Mouse (Mus musculus): ENCODE data around the gene Tbc1d17. TPM values are rescaled to one million over a fixed set of nuclear protein-coding genes. Genes with fewer than 3 reads are reported as not detected.

Gene Tbc1d17
- polyA plus RNA-seq, 1 experiment from 2014 or later: 92.5 TPM

DNA sequence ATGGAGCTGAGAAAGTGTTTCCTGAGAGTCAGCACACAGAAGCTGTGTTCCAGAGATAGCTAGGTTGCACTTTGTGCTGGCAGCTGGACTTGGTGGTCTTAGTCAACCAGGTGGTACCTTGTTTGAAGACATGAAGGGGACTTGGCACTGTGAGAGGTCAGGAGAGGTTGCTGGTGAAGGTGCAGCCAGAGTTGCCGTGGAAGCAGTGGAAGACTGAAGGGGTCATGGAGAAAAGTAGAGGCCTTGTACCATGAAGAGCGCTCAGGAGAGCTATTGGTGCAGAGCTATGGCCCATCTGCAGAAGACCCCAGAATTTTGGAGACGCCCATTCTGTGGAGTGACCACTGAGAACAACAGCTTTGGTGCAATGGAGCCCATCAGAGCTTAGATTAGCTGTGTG, 39.4 kb downstream of the Tbc1d17 start:
- Histone ChIP-seq H3K4me1 (ENCODE audit: control insufficient read depth, insufficient read depth, low read length) (no peaks in the 10 kb centered on the region), H3K27ac (ENCODE audit: low read depth, low read length) (no peak overlapping the region), H3K9ac (replicated peaks; ENCODE audit: low read depth, low read length) (no peak overlapping the region), H3K9me3 (ENCODE audit: control insufficient read depth, low read length) (no peaks in the 10 kb centered on the region), H3K27me3 (ENCODE audit: control insufficient read depth, insufficient read depth, low read length) (no peaks in the 10 kb centered on the region), H3K36me3 (ENCODE audit: control insufficient read depth, insufficient read depth, low read length) (no peaks in the 10 kb centered on the region), H3K4me3 (ENCODE audit: low read depth, low read length) (no peak overlapping the region), H3K4me2 (ENCODE audit: low read depth, low read length) (no peak overlapping the region)
- 93% methylated on average over 3 of the region's 3 CpGs for WGBS
- ATAC-seq (ENCODE audit: low read depth): no peak

DNA sequence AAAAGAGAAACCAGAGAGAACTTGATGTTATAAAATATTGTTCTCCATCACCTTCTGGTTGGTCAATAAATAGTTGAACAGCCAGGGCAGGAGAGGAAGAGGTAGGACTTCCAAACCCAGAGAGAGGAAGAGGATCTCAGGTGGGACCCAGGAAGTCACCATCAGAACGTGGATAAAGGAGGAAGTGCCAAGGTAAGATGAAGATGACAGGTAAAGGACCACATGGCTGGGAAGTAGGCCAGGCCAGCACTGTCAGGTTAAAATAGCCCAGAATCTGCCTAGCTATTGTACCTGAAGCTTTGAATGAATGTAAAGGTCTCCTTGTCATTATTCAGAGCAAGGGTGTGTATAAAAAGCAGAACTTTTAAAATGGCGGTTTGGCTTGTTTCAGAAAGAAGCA, 40.0 kb downstream of the Tbc1d17 start:
- H3K4me3 ChIP-seq (ENCODE audit: low read depth, low read length): no peak overlapping the region
- no peaks in the 10 kb centered on the region for H3K9me3 ChIP-seq (ENCODE audit: control insufficient read depth, low read length)
- no peaks in the 10 kb centered on the region for H3K4me1 ChIP-seq (ENCODE audit: control insufficient read depth, insufficient read depth, low read length)
- H3K36me3 ChIP-seq (ENCODE audit: control insufficient read depth, insufficient read depth, low read length): no peaks in the 10 kb centered on the region
- WGBS: 80% methylated on average over 2 of the region's 2 CpGs
- H3K4me2 ChIP-seq (ENCODE audit: low read depth, low read length): no peak overlapping the region
- no peak overlapping the region for H3K9ac ChIP-seq (replicated peaks; ENCODE audit: low read depth, low read length)
- no peak for ATAC-seq (ENCODE audit: low read depth)
- H3K27ac ChIP-seq (ENCODE audit: low read depth, low read length): no peak overlapping the region
- no peaks in the 10 kb centered on the region for H3K27me3 ChIP-seq (ENCODE audit: control insufficient read depth, insufficient read depth, low read length)

DNA sequence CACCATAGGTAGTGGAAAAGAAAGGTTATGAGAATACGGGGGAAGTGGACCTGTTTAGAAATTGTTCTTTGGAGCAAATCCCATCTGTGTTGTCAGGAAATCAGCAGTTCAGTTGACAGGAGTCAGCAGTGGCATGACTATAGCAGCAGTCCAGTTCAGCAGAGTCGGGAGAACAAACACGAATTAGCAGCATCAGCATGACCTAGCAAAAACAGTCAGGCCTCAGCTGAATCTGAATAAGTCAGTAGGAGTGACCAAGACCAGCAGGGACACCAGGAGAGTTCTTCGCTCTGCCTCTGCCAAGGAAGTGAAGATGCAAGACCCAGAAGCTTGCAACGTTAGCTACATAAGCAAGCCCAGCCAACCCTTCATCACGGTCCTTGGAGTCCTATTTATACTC, 56.1 kb downstream of the Tbc1d17 start:
- Histone ChIP-seq H3K4me1 (ENCODE audit: control insufficient read depth, insufficient read depth, low read length) (no peaks in the 10 kb centered on the region), H3K4me2 (ENCODE audit: low read depth, low read length) (no peak overlapping the region), H3K27ac (ENCODE audit: low read depth, low read length) (no peak overlapping the region), H3K9ac (replicated peaks; ENCODE audit: low read depth, low read length) (no peak overlapping the region), H3K36me3 (ENCODE audit: control insufficient read depth, insufficient read depth, low read length) (no peaks in the 10 kb centered on the region), H3K27me3 (ENCODE audit: control insufficient read depth, insufficient read depth, low read length) (no peaks in the 10 kb centered on the region), H3K4me3 (ENCODE audit: low read depth, low read length) (no peak overlapping the region), H3K9me3 (ENCODE audit: control insufficient read depth, low read length) (no peaks in the 10 kb centered on the region)
- no peak for ATAC-seq (ENCODE audit: low read depth)
- WGBS: 92% methylated on average over 6 of the region's 6 CpGs

DNA sequence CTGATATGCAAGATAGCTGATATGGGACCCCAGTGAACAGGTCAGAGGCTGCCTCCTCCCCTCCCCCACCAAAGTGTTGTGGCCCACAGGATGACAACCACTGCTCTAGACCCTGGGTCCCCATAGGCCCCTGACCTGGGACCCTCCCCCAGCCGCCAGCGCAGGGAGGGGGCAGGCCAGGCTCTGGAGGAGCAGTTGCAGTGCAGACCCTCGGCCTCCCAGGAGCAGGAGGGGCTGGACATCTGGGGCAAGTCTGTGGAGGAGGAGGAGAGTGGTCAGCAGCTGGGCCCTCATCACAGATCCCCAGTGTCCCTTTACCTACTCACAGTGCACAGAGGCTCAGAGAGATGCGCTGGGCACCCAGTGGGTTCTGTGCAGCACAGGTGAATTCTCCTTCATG, 58.8 kb downstream of the Tbc1d17 start:
- no peak overlapping the region for H3K4me3 ChIP-seq (ENCODE audit: low read depth, low read length)
- 68% methylated on average over 4 of the region's 4 CpGs for WGBS
- ATAC-seq (ENCODE audit: low read depth): no peak

DNA sequence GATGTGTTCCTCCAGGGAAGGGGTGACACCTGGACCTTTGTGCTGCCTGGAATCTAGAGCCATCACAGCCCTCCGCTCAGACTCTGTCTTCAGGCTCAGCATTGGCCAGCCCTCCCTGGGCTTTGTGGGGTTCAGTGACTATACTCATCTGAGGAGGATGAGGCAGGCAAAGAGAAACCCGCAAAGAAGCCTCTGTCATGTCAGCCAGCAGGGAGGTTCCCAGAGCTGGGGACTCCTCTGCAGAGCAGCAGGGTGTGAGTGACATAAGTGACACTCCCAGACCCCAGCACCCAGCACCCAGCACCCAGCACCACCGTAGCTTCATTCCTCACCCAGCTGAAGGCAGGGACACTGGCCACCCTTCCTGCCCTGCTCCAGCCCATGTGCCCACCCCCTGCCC, 59.3 kb downstream of the Tbc1d17 start:
- Histone ChIP-seq H3K9me3 (ENCODE audit: control insufficient read depth, low read length) (no peaks in the 10 kb centered on the region), H3K9ac (replicated peaks; ENCODE audit: low read depth, low read length) (no peak overlapping the region), H3K4me1 (ENCODE audit: control insufficient read depth, insufficient read depth, low read length) (no peaks in the 10 kb centered on the region), H3K36me3 (ENCODE audit: control insufficient read depth, insufficient read depth, low read length) (no peaks in the 10 kb centered on the region), H3K4me2 (ENCODE audit: low read depth, low read length) (no peak overlapping the region), H3K4me3 (ENCODE audit: low read depth, low read length) (no peak overlapping the region), H3K27ac (ENCODE audit: low read depth, low read length) (no peak overlapping the region), H3K27me3 (ENCODE audit: control insufficient read depth, insufficient read depth, low read length) (no peaks in the 10 kb centered on the region)
- no peak for ATAC-seq (ENCODE audit: low read depth)
- 85% methylated on average over 3 of the region's 3 CpGs for WGBS

More for the DNA sequence above, 58.8 kb downstream of the Tbc1d17 start:
- Histone ChIP-seq H3K36me3 (ENCODE audit: control insufficient read depth, insufficient read depth, low read length) (no peaks in the 10 kb centered on the region), H3K27ac (ENCODE audit: low read depth, low read length) (no peak overlapping the region), H3K27me3 (ENCODE audit: control insufficient read depth, insufficient read depth, low read length) (no peaks in the 10 kb centered on the region), H3K4me2 (ENCODE audit: low read depth, low read length) (no peak overlapping the region), H3K4me1 (ENCODE audit: control insufficient read depth, insufficient read depth, low read length) (no peaks in the 10 kb centered on the region), H3K9me3 (ENCODE audit: control insufficient read depth, low read length) (no peaks in the 10 kb centered on the region), H3K9ac (replicated peaks; ENCODE audit: low read depth, low read length) (no peak overlapping the region)

MicroRNAs within 50 kb of the gene (microRNA counts, 519-probe panel; counts per million panel counts)
- microRNA mmu-miR-707: not detected

Small RNAs within 50 kb of the gene (microRNA-seq; reads per million reads assigned to microRNA genes)
- gene Mir707: not detected

Other genes starting within 250 kb of the Tbc1d17 start
- 2.6 and 3.6 TPM in 2 replicates for gene Myh14, start 178.2 kb downstream of the Tbc1d17 start, polyA plus RNA-seq (2014; fragmentation: Nextera tagmentation; extraction: Ambion mirVana)
- not detected in 2 replicates for gene Izumo2, start 140.3 kb downstream of the Tbc1d17 start, polyA plus RNA-seq (2014; fragmentation: Nextera tagmentation; extraction: Ambion mirVana)
- gene Vrk3, start 100.7 kb downstream of the Tbc1d17 start, polyA plus RNA-seq (2014; fragmentation: Nextera tagmentation; extraction: Ambion mirVana): 23.0 and 27.0 TPM in 2 replicates
- 0.95 and 1.0 TPM in 2 replicates for gene Zfp473, start 98.0 kb downstream of the Tbc1d17 start, polyA plus RNA-seq (2014; fragmentation: Nextera tagmentation; extraction: Ambion mirVana)
- gene Nup62, start 33.0 kb downstream of the Tbc1d17 start, polyA plus RNA-seq (2014; fragmentation: Nextera tagmentation; extraction: Ambion mirVana): 22.4 and 26.3 TPM in 2 replicates
- 1.6 and 1.7 TPM in 2 replicates for gene Il4i1, start 32.7 kb downstream of the Tbc1d17 start, polyA plus RNA-seq (2014; fragmentation: Nextera tagmentation; extraction: Ambion mirVana)
- gene Atf5, start 32.4 kb downstream of the Tbc1d17 start, polyA plus RNA-seq (2014; fragmentation: Nextera tagmentation; extraction: Ambion mirVana): 2.1 and 2.3 TPM in 2 replicates
- 36.4 and 46.8 TPM in 2 replicates for gene Akt1s1, start 88 bp downstream of the Tbc1d17 start, polyA plus RNA-seq (2014; fragmentation: Nextera tagmentation; extraction: Ambion mirVana)
- 27.1 and 28.8 TPM in 2 replicates for gene Pnkp, start 8.1 kb upstream of the Tbc1d17 start, polyA plus RNA-seq (2014; fragmentation: Nextera tagmentation; extraction: Ambion mirVana)
- 475 and 479 TPM in 2 replicates for gene Ptov1, start 20.7 kb upstream of the Tbc1d17 start, polyA plus RNA-seq (2014; fragmentation: Nextera tagmentation; extraction: Ambion mirVana)
- gene Med25, start 43.6 kb upstream of the Tbc1d17 start, polyA plus RNA-seq (2014; fragmentation: Nextera tagmentation; extraction: Ambion mirVana): 85.7 and 91.1 TPM in 2 replicates
- 14.5 and 16.0 TPM in 2 replicates for gene Fuz, start 47.0 kb upstream of the Tbc1d17 start, polyA plus RNA-seq (2014; fragmentation: Nextera tagmentation; extraction: Ambion mirVana)
- gene Ap2a1, start 80.4 kb upstream of the Tbc1d17 start, polyA plus RNA-seq (2014; fragmentation: Nextera tagmentation; extraction: Ambion mirVana): 120 and 128 TPM in 2 replicates
- 0.11 and 0.19 TPM in 2 replicates for gene Tsks, start 94.1 kb upstream of the Tbc1d17 start, polyA plus RNA-seq (2014; fragmentation: Nextera tagmentation; extraction: Ambion mirVana)
- gene Cpt1c, start 125.8 kb upstream of the Tbc1d17 start, polyA plus RNA-seq (2014; fragmentation: Nextera tagmentation; extraction: Ambion mirVana): 54.3 and 60.3 TPM in 2 replicates
- 189 and 206 TPM in 2 replicates for gene Prmt1, start 137.5 kb upstream of the Tbc1d17 start, polyA plus RNA-seq (2014; fragmentation: Nextera tagmentation; extraction: Ambion mirVana)
- 53.8 and 60.2 TPM in 2 replicates for gene Irf3, start 148.6 kb upstream of the Tbc1d17 start, polyA plus RNA-seq (2014; fragmentation: Nextera tagmentation; extraction: Ambion mirVana)
- 6.4 and 9.5 TPM in 2 replicates for gene Bcl2l12, start 149.6 kb upstream of the Tbc1d17 start, polyA plus RNA-seq (2014; fragmentation: Nextera tagmentation; extraction: Ambion mirVana)
- 61.6 and 68.6 TPM in 2 replicates for gene Scaf1, start 167.3 kb upstream of the Tbc1d17 start, polyA plus RNA-seq (2014; fragmentation: Nextera tagmentation; extraction: Ambion mirVana)
- gene Rras, start 168.9 kb upstream of the Tbc1d17 start, polyA plus RNA-seq (2014; fragmentation: Nextera tagmentation; extraction: Ambion mirVana): 9.0 and 13.7 TPM in 2 replicates
- 17.3 and 17.9 TPM in 2 replicates for gene Prr12, start 203.8 kb upstream of the Tbc1d17 start, polyA plus RNA-seq (2014; fragmentation: Nextera tagmentation; extraction: Ambion mirVana)
- 65.4 and 67.3 TPM in 2 replicates for gene Nosip, start 213.3 kb upstream of the Tbc1d17 start, polyA plus RNA-seq (2014; fragmentation: Nextera tagmentation; extraction: Ambion mirVana)
- 12.7 and 12.8 TPM in 2 replicates for gene Prrg2, start 213.6 kb upstream of the Tbc1d17 start, polyA plus RNA-seq (2014; fragmentation: Nextera tagmentation; extraction: Ambion mirVana)
- 23.7 and 118 TPM in 2 replicates for gene Rcn3, start 243.1 kb upstream of the Tbc1d17 start, polyA plus RNA-seq (2014; fragmentation: Nextera tagmentation; extraction: Ambion mirVana)